Mouse (Mus musculus) erythroblast, embryonic 14.5 days (primary cell): Measurements from ENCODE around the gene Txn2. TPM values are rescaled to one million over a fixed set of nuclear protein-coding genes. Genes with fewer than 3 reads are reported as not detected.

Experiments
- H3K27me3 ChIP-seq: 2 replicates; pipeline ENCODE4 v1.6.1; 2012; ENCODE audit warnings: inconsistent platforms; ENCODE audit not compliant: control insufficient read depth
- H3K36me3 ChIP-seq: 2 replicates; pipeline ENCODE4 v1.6.1; 2012; ENCODE audit warnings: mild to moderate bottlenecking, inconsistent platforms; ENCODE audit not compliant: control insufficient read depth
- H3K4me1 ChIP-seq: 2 replicates; pipeline ENCODE4 v1.6.1; 2012; ENCODE audit warnings: inconsistent platforms; ENCODE audit not compliant: control insufficient read depth
- H3K4me3 ChIP-seq: replicated peaks from 2 replicates; pipeline ENCODE3; 2012; ENCODE audit warnings: moderate library complexity, mild to moderate bottlenecking, inconsistent platforms
- H3K9me3 ChIP-seq: 2 replicates; pipeline ENCODE4 v1.6.1; 2012; ENCODE audit warnings: low read length, inconsistent platforms, mixed read lengths; ENCODE audit not compliant: control insufficient read depth
- GATA1 ChIP-seq: IDR thresholded peaks from 2 replicates; pipeline ENCODE4 v1.6.1; 2012; ENCODE audit warnings: low read length, inconsistent platforms, mixed read lengths
- TAL1 ChIP-seq: IDR thresholded peaks from 3 replicates; pipeline ENCODE4 v1.6.1; 2012; ENCODE audit warnings: low read length, inconsistent platforms, mixed read lengths
- polyA plus RNA-seq: library from polyadenylated mRNA; stranded (reverse); fragments of >175 nt; gene quantifications from 2 replicates; pipeline ENCODE4 v1.2.3, GENCODE M21; 2012

The Txn2 gene
- polyA plus RNA-seq, 1 experiment: 41.7 TPM

GRCm38 (mm10) chr15:77886369-77887092 lies 42.3 kb downstream of the Txn2 start:
- Histone ChIP-seq H3K4me1 (peaks cover 21% of the 10 kb centered on the region), H3K27me3 (no peaks in the 10 kb centered on the region), H3K4me3 (no peak overlapping the region), H3K36me3 (no peaks in the 10 kb centered on the region), H3K9me3 (no peaks in the 10 kb centered on the region)
- TF ChIP-seq GATA1 (no peak), TAL1 (no peak)

GRCm38 (mm10) chr15:77885945-77886344 lies 42.9 kb downstream of the Txn2 start:
- Histone ChIP-seq H3K27me3 (no peaks in the 10 kb centered on the region), H3K36me3 (no peaks in the 10 kb centered on the region), H3K9me3 (no peaks in the 10 kb centered on the region), H3K4me1 (peaks cover 26% of the 10 kb centered on the region), H3K4me3 (no peak overlapping the region)
- no peak for TF ChIP-seq TAL1
- TF ChIP-seq GATA1: no peak

- Histone ChIP-seq H3K4me1 (peaks cover 26% of the 10 kb centered on the region), H3K4me3 (no peak overlapping the region), H3K27me3 (no peaks in the 10 kb centered on the region), H3K36me3 (no peaks in the 10 kb centered on the region), H3K9me3 (no peaks in the 10 kb centered on the region)
- no peak for TF ChIP-seq GATA1
- TF ChIP-seq TAL1: no peak
Observed at GRCm38 (mm10) chr15:77885159-77885558, 43.6 kb downstream of the Txn2 start.

- TF ChIP-seq GATA1 (no peak), TAL1 (no peak)
- peaks cover 26% of the 10 kb centered on the region for H3K4me1 ChIP-seq
- no peaks in the 10 kb centered on the region for H3K27me3 ChIP-seq
- H3K9me3 ChIP-seq: no peaks in the 10 kb centered on the region
- H3K36me3 ChIP-seq: no peaks in the 10 kb centered on the region
- no peak overlapping the region for H3K4me3 ChIP-seq
Observed at GRCm38 (mm10) chr15:77883697-77884010, 45.2 kb downstream of the Txn2 start.

GRCm38 (mm10) chr15:77882797-77883696 lies 45.8 kb downstream of the Txn2 start:
- TF ChIP-seq GATA1 (no peak), TAL1 (no peak)
- H3K4me1 ChIP-seq: peaks cover 24% of the 10 kb centered on the region
- H3K9me3 ChIP-seq: no peaks in the 10 kb centered on the region
- no peaks in the 10 kb centered on the region for H3K27me3 ChIP-seq
- no peaks in the 10 kb centered on the region for H3K36me3 ChIP-seq
- no peak overlapping the region for H3K4me3 ChIP-seq

- Histone ChIP-seq H3K36me3 (no peaks in the 10 kb centered on the region), H3K4me3 (no peak overlapping the region), H3K9me3 (no peaks in the 10 kb centered on the region), H3K27me3 (no peaks in the 10 kb centered on the region), H3K4me1 (peaks cover 24% of the 10 kb centered on the region)
- TF ChIP-seq GATA1 (no peak), TAL1 (no peak)
Observed at GRCm38 (mm10) chr15:77882297-77882696, 46.5 kb downstream of the Txn2 start.

- Histone ChIP-seq H3K9me3 (no peaks in the 10 kb centered on the region), H3K4me3 (no peak overlapping the region), H3K36me3 (no peaks in the 10 kb centered on the region), H3K4me1 (peaks cover 24% of the 10 kb centered on the region), H3K27me3 (no peaks in the 10 kb centered on the region)
- no peak for TF ChIP-seq TAL1
- no peak for TF ChIP-seq GATA1
Observed at GRCm38 (mm10) chr15:77881698-77882097, 47.1 kb downstream of the Txn2 start.

- Histone ChIP-seq H3K4me1 (peaks cover 26% of the 10 kb centered on the region), H3K9me3 (no peaks in the 10 kb centered on the region)
- TF ChIP-seq GATA1 (no peak), TAL1 (no peak)
Observed at GRCm38 (mm10) chr15:77880738-77881137, 48.1 kb downstream of the Txn2 start.

GRCm38 (mm10) chr15:77879756-77880155 lies 49.0 kb downstream of the Txn2 start:
- Histone ChIP-seq H3K4me3 (no peak overlapping the region), H3K36me3 (no peaks in the 10 kb centered on the region), H3K4me1 (peaks cover 21% of the 10 kb centered on the region), H3K9me3 (no peaks in the 10 kb centered on the region), H3K27me3 (no peaks in the 10 kb centered on the region)
- TF ChIP-seq TAL1 (no peak), GATA1 (no peak)

More at GRCm38 (mm10) chr15:77880738-77881137, 48.1 kb downstream of the Txn2 start:
- Histone ChIP-seq H3K4me3 (no peak overlapping the region), H3K36me3 (no peaks in the 10 kb centered on the region), H3K27me3 (no peaks in the 10 kb centered on the region)
